Mouse (Mus musculus): ENCODE data around the gene Gas7. TPM values are rescaled to one million over a fixed set of nuclear protein-coding genes. Genes with fewer than 3 reads are reported as not detected.

The Gas7 gene
- polyA plus RNA-seq, 1 experiment: 3.6 TPM

GRCm38 (mm10) chr11:67712976-67713375 is 257.7 kb downstream of the Gas7 start:
- TF ChIP-seq POLR2A (IDR thresholded peaks at IDR 0.05; ENCODE audit: low read depth, low read length) (no peak), CTCF (conservative IDR thresholded peaks at IDR 0.05; ENCODE audit: insufficient read depth, insufficient read length, low read depth, low read length) (no peak)
- no peak overlapping the region for H3K27ac ChIP-seq (ENCODE audit: insufficient read depth, low read depth, low read length)
- DNase-seq: no peak
- no peaks in the 10 kb centered on the region for H3K36me3 ChIP-seq (ENCODE audit: control insufficient read depth, insufficient read depth, low read length)
- H3K27me3 ChIP-seq (replicated peaks; ENCODE audit: control insufficient read depth, insufficient read depth, low read length): no peaks in the 10 kb centered on the region
- 91% methylated on average over 4 of the region's 4 CpGs for WGBS
- H3K4me1 ChIP-seq (ENCODE audit: control insufficient read depth, insufficient read depth, low read length): no peaks in the 10 kb centered on the region
- H3K4me3 ChIP-seq (ENCODE audit: insufficient read depth, low read depth, low read length): no peak overlapping the region

GRCm38 (mm10) chr11:67715382-67715781 is 260.1 kb downstream of the Gas7 start:
- Histone ChIP-seq H3K4me3 (ENCODE audit: insufficient read depth, low read depth, low read length) (no peak overlapping the region), H3K27me3 (replicated peaks; ENCODE audit: control insufficient read depth, insufficient read depth, low read length) (no peaks in the 10 kb centered on the region), H3K4me1 (ENCODE audit: control insufficient read depth, insufficient read depth, low read length) (no peaks in the 10 kb centered on the region), H3K27ac (ENCODE audit: insufficient read depth, low read depth, low read length) (no peak overlapping the region), H3K36me3 (ENCODE audit: control insufficient read depth, insufficient read depth, low read length) (no peaks in the 10 kb centered on the region)
- 83% methylated on average over 4 of the region's 4 CpGs for WGBS
- no peak for DNase-seq
- TF ChIP-seq CTCF (conservative IDR thresholded peaks at IDR 0.05; ENCODE audit: insufficient read depth, insufficient read length, low read depth, low read length) (no peak), POLR2A (IDR thresholded peaks at IDR 0.05; ENCODE audit: low read depth, low read length) (no peak)

- Histone ChIP-seq H3K4me3 (ENCODE audit: insufficient read depth, low read depth, low read length) (no peak overlapping the region), H3K27ac (ENCODE audit: insufficient read depth, low read depth, low read length) (no peak overlapping the region), H3K27me3 (replicated peaks; ENCODE audit: control insufficient read depth, insufficient read depth, low read length) (no peaks in the 10 kb centered on the region), H3K4me1 (ENCODE audit: control insufficient read depth, insufficient read depth, low read length) (no peaks in the 10 kb centered on the region), H3K36me3 (ENCODE audit: control insufficient read depth, insufficient read depth, low read length) (no peaks in the 10 kb centered on the region)
- 81% methylated on average over 5 of the region's 5 CpGs for WGBS
- no peak for DNase-seq
- TF ChIP-seq POLR2A (IDR thresholded peaks at IDR 0.05; ENCODE audit: low read depth, low read length) (no peak), CTCF (conservative IDR thresholded peaks at IDR 0.05; ENCODE audit: insufficient read depth, insufficient read length, low read depth, low read length) (no peak)
These were observed 266.2 kb downstream of the Gas7 start for GRCm38 (mm10) chr11:67721485-67721884.

GRCm38 (mm10) chr11:67722399-67723156 is 267.3 kb downstream of the Gas7 start:
- Histone ChIP-seq H3K4me1 (ENCODE audit: control insufficient read depth, insufficient read depth, low read length) (no peaks in the 10 kb centered on the region), H3K4me3 (ENCODE audit: insufficient read depth, low read depth, low read length) (no peak overlapping the region), H3K27ac (ENCODE audit: insufficient read depth, low read depth, low read length) (no peak overlapping the region), H3K27me3 (replicated peaks; ENCODE audit: control insufficient read depth, insufficient read depth, low read length) (no peaks in the 10 kb centered on the region), H3K36me3 (ENCODE audit: control insufficient read depth, insufficient read depth, low read length) (no peaks in the 10 kb centered on the region)
- DNase-seq: no peak
- TF ChIP-seq POLR2A (IDR thresholded peaks at IDR 0.05; ENCODE audit: low read depth, low read length) (no peak), CTCF (conservative IDR thresholded peaks at IDR 0.05; ENCODE audit: insufficient read depth, insufficient read length, low read depth, low read length) (no peak)
- WGBS: 48% methylated on average over 7 of the region's 7 CpGs

GRCm38 (mm10) chr11:67723231-67724013 is 268.2 kb downstream of the Gas7 start:
- Histone ChIP-seq H3K27ac (ENCODE audit: insufficient read depth, low read depth, low read length) (no peak overlapping the region), H3K4me1 (ENCODE audit: control insufficient read depth, insufficient read depth, low read length) (no peaks in the 10 kb centered on the region), H3K27me3 (replicated peaks; ENCODE audit: control insufficient read depth, insufficient read depth, low read length) (no peaks in the 10 kb centered on the region), H3K36me3 (ENCODE audit: control insufficient read depth, insufficient read depth, low read length) (no peaks in the 10 kb centered on the region), H3K4me3 (ENCODE audit: insufficient read depth, low read depth, low read length) (no peak overlapping the region)
- no peak for DNase-seq
- 64% methylated on average over 8 of the region's 8 CpGs for WGBS
- TF ChIP-seq POLR2A (IDR thresholded peaks at IDR 0.05; ENCODE audit: low read depth, low read length) (no peak), CTCF (conservative IDR thresholded peaks at IDR 0.05; ENCODE audit: insufficient read depth, insufficient read length, low read depth, low read length) (no peak)

GRCm38 (mm10) chr11:67727095-67727494 is 271.9 kb downstream of the Gas7 start:
- H3K27ac ChIP-seq (ENCODE audit: insufficient read depth, low read depth, low read length): no peak overlapping the region
- TF ChIP-seq CTCF (conservative IDR thresholded peaks at IDR 0.05; ENCODE audit: insufficient read depth, insufficient read length, low read depth, low read length) (no peak), POLR2A (IDR thresholded peaks at IDR 0.05; ENCODE audit: low read depth, low read length) (no peak)
- WGBS: 79% methylated on average over 6 of the region's 6 CpGs
- no peak overlapping the region for H3K4me3 ChIP-seq (ENCODE audit: insufficient read depth, low read depth, low read length)
- H3K27me3 ChIP-seq (replicated peaks; ENCODE audit: control insufficient read depth, insufficient read depth, low read length): no peaks in the 10 kb centered on the region
- no peaks in the 10 kb centered on the region for H3K36me3 ChIP-seq (ENCODE audit: control insufficient read depth, insufficient read depth, low read length)
- no peak for DNase-seq
- H3K4me1 ChIP-seq (ENCODE audit: control insufficient read depth, insufficient read depth, low read length): no peaks in the 10 kb centered on the region

- TF ChIP-seq CTCF (conservative IDR thresholded peaks at IDR 0.05; ENCODE audit: insufficient read depth, insufficient read length, low read depth, low read length) (no peak), POLR2A (IDR thresholded peaks at IDR 0.05; ENCODE audit: low read depth, low read length) (no peak)
These were observed 273.5 kb downstream of the Gas7 start for GRCm38 (mm10) chr11:67728726-67729125.

More at GRCm38 (mm10) chr11:67728726-67729125, 273.5 kb downstream of the Gas7 start:
- Histone ChIP-seq H3K4me1 (ENCODE audit: control insufficient read depth, insufficient read depth, low read length) (no peaks in the 10 kb centered on the region), H3K36me3 (ENCODE audit: control insufficient read depth, insufficient read depth, low read length) (no peaks in the 10 kb centered on the region), H3K27ac (ENCODE audit: insufficient read depth, low read depth, low read length) (no peak overlapping the region), H3K27me3 (replicated peaks; ENCODE audit: control insufficient read depth, insufficient read depth, low read length) (no peaks in the 10 kb centered on the region), H3K4me3 (ENCODE audit: insufficient read depth, low read depth, low read length) (no peak overlapping the region)
- no peak for DNase-seq
